Mouse (Mus musculus): ENCODE measurements around the gene Apod. TPM values are rescaled to one million over a fixed set of nuclear protein-coding genes. Genes with fewer than 3 reads are reported as not detected.

The Apod gene
- polyA plus RNA-seq, 1 experiment from 2014 or later, result not detected

DNA sequence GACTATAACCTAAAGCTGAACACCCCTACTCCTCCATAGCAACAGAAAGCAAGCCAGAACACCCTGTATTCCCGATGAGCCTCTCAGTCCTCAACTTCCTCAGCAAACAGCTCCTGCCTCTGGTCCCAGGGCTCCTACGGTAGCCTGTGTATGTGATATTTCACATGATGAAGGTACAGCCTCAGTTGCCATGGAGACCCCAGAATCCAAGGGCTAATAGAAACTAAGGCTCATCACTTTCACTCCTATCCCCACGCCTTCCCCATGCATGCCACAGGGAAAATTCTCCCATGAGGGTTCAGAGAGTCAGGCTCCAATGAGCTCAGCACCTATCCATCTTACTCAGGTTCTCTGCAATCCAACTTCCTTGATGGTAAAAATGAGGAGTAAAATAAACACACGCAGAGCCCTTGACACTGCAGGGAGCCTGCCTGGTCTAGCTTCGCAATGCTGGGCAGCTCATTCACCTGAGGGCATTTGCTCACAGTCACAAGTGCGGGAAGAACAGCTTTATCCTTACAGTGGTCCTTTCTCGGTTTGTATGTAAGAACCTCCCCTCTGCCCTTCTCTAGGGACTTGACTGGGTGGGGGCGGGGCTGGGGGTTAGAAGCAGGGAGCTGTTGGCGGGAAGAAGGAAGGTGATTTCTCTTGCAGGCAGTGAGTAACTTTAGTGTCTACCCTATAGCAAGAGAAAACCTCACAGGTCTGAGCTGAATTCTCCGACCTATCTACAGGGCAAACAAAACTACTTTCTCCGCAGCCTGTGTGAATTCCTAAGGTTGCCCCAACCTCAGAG lies 15.2 kb downstream of the Apod start:
- no peaks in the 10 kb centered on the region for H3K36me3 ChIP-seq
- H3K4me1 ChIP-seq, result no peaks in the 10 kb centered on the region
- H3K9ac ChIP-seq, result no peak overlapping the region
- H3K4me3 ChIP-seq, result no peak overlapping the region
- peaks cover 9% of the 10 kb centered on the region; the same call in 1 of the 2 replicates for H3K27me3 ChIP-seq (replicated peaks)
- H3K27ac ChIP-seq, result no peak overlapping the region
- no peaks in the 10 kb centered on the region for H3K9me3 ChIP-seq (replicated peaks)
- ATAC-seq, result no peak
- 50% methylated on average over 11 of the region's 11 CpGs for WGBS (ENCODE audit: insufficient replicate concordance)
- H3K4me2 ChIP-seq, result no peak overlapping the region

DNA sequence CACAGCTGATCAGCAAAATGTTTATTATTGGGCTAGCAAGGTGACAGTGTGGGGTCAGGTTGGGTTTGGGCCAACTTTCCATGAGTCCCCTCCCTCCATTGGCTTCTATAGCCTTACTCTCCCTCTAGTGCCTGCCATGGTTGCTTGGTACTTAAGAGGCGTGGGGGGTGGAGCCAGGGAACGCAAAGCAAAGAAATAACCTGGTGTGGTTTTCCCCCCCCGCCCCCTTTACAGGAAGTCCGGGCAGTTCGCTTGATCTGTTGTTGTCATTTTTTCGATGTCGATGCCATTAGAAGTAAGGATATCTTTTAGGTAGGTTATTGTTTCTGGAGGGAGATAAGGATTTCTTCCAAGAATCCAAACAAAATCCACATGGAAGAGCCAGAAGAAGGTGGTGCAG lies 17.5 kb downstream of the Apod start:
- H3K4me1 ChIP-seq, result no peaks in the 10 kb centered on the region
- H3K27me3 ChIP-seq (replicated peaks), result peaks cover 9% of the 10 kb centered on the region; the same call in 1 of the 2 replicates
- H3K27ac ChIP-seq, result no peak overlapping the region
- no peak overlapping the region for H3K9ac ChIP-seq
- no peaks in the 10 kb centered on the region for H3K36me3 ChIP-seq
- 56% methylated on average over 7 of the region's 7 CpGs for WGBS (ENCODE audit: insufficient replicate concordance)
- no peak for ATAC-seq
- H3K4me2 ChIP-seq, result no peak overlapping the region
- no peak overlapping the region for H3K4me3 ChIP-seq
- no peaks in the 10 kb centered on the region for H3K9me3 ChIP-seq (replicated peaks)

DNA sequence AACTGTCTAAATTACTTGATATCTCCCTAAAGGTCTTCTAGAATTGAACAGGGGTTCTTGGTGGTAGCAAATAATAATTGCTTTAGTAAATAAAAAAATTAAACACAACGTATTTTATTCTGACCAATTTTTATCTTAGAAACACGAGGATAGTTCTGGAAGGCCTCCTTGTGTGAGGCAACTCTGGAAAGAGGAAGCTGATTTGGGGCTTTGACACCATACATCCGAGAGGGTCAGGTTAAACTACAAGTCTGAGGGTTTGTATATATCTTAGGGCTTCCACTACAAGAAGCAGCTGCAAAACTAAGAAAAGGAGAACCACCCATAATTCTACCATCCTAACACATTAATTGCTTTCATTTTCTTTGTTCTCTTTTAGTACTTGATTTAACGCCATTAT lies 20.8 kb downstream of the Apod start:
- H3K4me2 ChIP-seq, result no peak overlapping the region
- 30% methylated on average over 4 of the region's 4 CpGs for WGBS (ENCODE audit: insufficient replicate concordance)

DNA sequence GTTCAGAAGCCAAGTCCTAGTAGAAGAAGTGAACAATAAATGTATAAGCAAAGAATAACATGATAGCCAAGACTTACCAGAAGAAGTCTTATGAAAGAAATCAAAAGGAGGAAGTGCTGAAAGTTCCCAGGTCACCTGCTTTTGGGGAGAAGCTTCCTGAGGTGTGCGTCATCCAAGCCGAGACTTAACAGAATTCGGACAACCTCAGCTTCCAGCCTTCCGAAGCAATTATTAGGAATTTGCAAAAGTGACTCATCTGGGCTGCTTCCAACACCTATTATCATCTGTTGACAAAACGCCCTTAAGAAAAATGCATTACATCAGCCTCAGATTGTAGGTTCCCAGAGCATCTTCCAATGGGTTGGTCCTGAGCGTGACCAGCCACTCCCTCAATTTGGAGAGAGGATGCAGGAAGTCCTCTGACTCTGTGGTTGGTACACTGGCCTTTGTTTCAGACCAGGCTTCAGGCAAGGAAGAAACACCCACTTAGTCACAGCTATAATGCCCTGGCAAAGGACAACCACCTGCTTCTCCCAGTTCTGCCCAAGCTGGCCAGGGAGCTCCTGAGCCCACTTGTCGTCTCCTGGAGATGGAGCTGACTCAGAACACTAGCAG lies 23.8 kb downstream of the Apod start:
- H3K4me2 ChIP-seq, result no peak overlapping the region
- no peak for ATAC-seq
- no peaks in the 10 kb centered on the region for H3K27me3 ChIP-seq (replicated peaks)
- H3K4me3 ChIP-seq, result no peak overlapping the region
- no peaks in the 10 kb centered on the region for H3K36me3 ChIP-seq
- no peak overlapping the region for H3K27ac ChIP-seq
- no peaks in the 10 kb centered on the region for H3K9me3 ChIP-seq (replicated peaks)
- WGBS (ENCODE audit: insufficient replicate concordance), result 70% methylated on average over 7 of the region's 7 CpGs
- H3K4me1 ChIP-seq, result 0 out of 2 replicates have a peak, but pooled peaks cover 5% of the 10 kb centered on the region
- no peak overlapping the region for H3K9ac ChIP-seq

More for the DNA sequence above, 20.8 kb downstream of the Apod start:
- Histone ChIP-seq H3K36me3 (no peaks in the 10 kb centered on the region), H3K4me1 (0 out of 2 replicates have a peak, but pooled peaks cover 5% of the 10 kb centered on the region), H3K9ac (no peak overlapping the region), H3K27ac (no peak overlapping the region), H3K27me3 (replicated peaks) (no peaks in the 10 kb centered on the region), H3K4me3 (no peak overlapping the region), H3K9me3 (replicated peaks) (no peaks in the 10 kb centered on the region)
- ATAC-seq, result no peak

DNA sequence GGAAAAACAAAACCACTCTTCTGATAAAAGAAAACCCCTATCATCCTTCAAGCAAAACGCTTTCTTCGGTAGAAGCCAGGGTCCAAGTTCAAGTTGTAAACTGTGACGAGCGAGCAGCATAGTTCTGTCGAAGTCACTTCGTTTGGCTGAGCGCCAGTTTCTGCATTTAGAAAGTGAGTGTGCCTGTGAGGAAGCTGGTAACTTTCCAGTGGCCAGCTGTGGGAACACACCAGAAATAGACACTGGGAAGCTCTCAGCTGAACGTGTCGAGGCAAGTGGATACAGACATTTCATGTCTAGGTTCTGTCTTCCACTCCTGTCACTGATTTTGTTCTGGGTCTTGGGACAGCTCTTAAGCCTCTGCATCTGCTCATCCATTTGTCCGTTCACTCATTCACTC lies 24.3 kb downstream of the Apod start:
- Histone ChIP-seq H3K9me3 (replicated peaks) (no peaks in the 10 kb centered on the region), H3K9ac (no peak overlapping the region), H3K27ac (no peak overlapping the region), H3K4me2 (no peak overlapping the region), H3K4me3 (no peak overlapping the region), H3K4me1 (0 out of 2 replicates have a peak, but pooled peaks cover 5% of the 10 kb centered on the region), H3K36me3 (no peaks in the 10 kb centered on the region), H3K27me3 (replicated peaks) (no peaks in the 10 kb centered on the region)
- no peak for ATAC-seq
- 39% methylated on average over 10 of the region's 10 CpGs for WGBS (ENCODE audit: insufficient replicate concordance)

DNA sequence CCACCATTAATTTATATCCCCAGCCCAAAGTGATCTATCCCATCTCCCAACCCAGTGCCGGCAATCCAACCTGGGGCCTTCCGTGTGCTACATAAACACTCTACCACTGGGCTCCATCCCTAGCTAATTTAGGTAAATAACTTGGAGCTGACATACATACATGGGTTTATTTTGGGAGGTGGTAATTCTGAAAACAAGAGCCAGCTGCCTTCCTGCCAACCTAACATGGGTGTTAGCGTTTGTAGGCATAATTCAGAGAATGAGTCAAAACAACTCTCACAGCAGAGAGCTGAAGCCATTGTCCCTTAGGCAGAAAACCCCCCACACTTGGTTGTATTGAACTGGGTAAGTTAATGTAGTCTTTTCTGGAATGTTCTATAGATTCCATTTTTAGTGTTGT lies 26.9 kb downstream of the Apod start:
- no peaks in the 10 kb centered on the region for H3K36me3 ChIP-seq
- no peak overlapping the region for H3K4me3 ChIP-seq
- WGBS (ENCODE audit: insufficient replicate concordance), result 78% methylated on average over 3 of the region's 3 CpGs

DNA sequence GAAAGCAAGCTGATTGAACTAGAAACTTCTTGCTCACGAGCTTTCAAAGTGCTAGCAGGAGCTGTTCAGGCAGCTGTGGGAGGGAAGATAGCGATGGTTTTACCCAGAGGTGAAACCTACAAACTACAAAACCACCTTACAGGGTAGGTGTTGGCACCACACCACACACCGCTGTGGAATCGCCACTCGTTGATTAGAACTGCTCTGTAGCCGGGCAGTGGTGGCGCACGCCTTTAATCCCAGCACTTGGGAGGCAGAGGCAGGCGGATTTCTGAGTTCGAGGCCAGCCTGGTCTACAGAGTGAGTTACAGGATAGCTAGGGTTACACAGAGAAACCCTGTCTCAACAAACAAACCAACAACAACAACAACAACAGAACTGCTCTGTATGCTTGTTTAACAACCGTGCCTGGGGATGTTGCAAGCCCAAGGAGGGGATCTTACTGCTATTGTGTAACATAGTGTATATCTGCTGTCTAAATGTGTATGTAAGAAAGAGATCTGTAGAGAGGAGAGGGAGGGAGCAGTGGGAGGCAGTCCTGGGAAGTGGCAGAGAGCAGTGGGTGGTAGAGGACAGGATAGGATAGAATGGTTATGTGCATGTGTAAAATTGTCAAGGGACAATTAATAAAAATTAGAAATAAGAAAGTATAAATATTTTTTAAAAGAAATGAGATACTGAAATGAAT lies 27.7 kb downstream of the Apod start:
- WGBS (ENCODE audit: insufficient replicate concordance), result 73% methylated on average over 11 of the region's 11 CpGs
- Histone ChIP-seq H3K27me3 (replicated peaks) (no peaks in the 10 kb centered on the region), H3K36me3 (no peaks in the 10 kb centered on the region), H3K4me1 (0 out of 2 replicates have a peak, but pooled peaks cover 5% of the 10 kb centered on the region), H3K27ac (no peak overlapping the region), H3K4me3 (no peak overlapping the region), H3K4me2 (no peak overlapping the region), H3K9ac (no peak overlapping the region), H3K9me3 (replicated peaks) (no peaks in the 10 kb centered on the region)
- no peak for ATAC-seq

More for the DNA sequence above, 26.9 kb downstream of the Apod start:
- Histone ChIP-seq H3K4me1 (0 out of 2 replicates have a peak, but pooled peaks cover 5% of the 10 kb centered on the region), H3K27me3 (replicated peaks) (no peaks in the 10 kb centered on the region), H3K27ac (no peak overlapping the region), H3K9ac (no peak overlapping the region), H3K9me3 (replicated peaks) (no peaks in the 10 kb centered on the region), H3K4me2 (no peak overlapping the region)
- ATAC-seq, result no peak

DNA sequence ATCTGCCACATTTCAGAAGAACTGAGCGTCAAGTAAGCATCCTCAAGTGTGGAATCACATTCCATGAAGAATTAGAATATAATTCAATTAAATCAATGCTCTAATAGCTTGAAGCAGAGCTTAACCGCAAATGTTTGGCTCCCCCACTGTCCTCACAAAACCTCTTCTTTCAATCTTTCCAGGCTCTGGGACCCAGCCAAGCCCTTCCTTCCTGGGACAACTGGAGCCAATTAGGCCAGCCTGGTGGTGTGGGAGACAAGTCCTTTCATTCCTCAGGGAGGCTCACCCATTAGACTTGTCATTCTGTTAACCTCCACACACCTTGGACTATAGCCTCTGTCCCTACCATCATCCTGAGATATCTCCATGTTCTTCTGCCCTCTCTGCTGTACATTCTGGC lies 32.6 kb downstream of the Apod start:
- Histone ChIP-seq H3K4me3 (no peak overlapping the region), H3K4me2 (no peak overlapping the region), H3K27me3 (replicated peaks) (no peaks in the 10 kb centered on the region; the same call in 1 of the 2 replicates), H3K9ac (no peak overlapping the region), H3K36me3 (no peaks in the 10 kb centered on the region), H3K9me3 (replicated peaks) (no peaks in the 10 kb centered on the region), H3K27ac (no peak overlapping the region), H3K4me1 (no peaks in the 10 kb centered on the region)
- WGBS (ENCODE audit: insufficient replicate concordance), result 78% methylated on average over 2 of the region's 2 CpGs
- ATAC-seq, result no peak

DNA sequence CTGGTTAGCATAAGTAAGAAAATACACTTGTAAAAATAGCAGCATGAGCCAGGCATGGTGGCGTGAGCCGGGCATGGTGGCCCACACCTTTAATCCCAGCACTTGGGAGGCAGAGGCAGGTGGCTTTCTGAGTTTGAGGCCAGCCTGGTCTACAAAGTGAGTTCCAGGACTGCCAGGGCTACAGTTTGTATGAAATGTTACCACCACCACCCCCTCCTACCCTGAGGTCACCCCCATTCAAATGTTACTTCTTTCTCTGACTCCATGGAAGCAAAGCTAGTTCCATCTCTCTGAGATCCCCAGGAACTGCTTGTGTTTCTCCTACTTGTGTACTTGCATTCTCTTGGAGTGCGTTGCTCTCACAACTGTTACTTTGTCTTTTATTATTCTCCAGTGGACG lies 34.4 kb downstream of the Apod start:
- no peak overlapping the region for H3K9ac ChIP-seq
- H3K4me3 ChIP-seq, result no peak overlapping the region
- no peaks in the 10 kb centered on the region for H3K36me3 ChIP-seq
- H3K9me3 ChIP-seq (replicated peaks), result no peaks in the 10 kb centered on the region
- ATAC-seq, result no peak
- H3K27me3 ChIP-seq (replicated peaks), result no peaks in the 10 kb centered on the region; the same call in 1 of the 2 replicates
- WGBS (ENCODE audit: insufficient replicate concordance), result 74% methylated on average over 4 of the region's 4 CpGs
- no peak overlapping the region for H3K27ac ChIP-seq
- H3K4me2 ChIP-seq, result no peak overlapping the region
- H3K4me1 ChIP-seq, result peaks cover 16% of the 10 kb centered on the region

DNA sequence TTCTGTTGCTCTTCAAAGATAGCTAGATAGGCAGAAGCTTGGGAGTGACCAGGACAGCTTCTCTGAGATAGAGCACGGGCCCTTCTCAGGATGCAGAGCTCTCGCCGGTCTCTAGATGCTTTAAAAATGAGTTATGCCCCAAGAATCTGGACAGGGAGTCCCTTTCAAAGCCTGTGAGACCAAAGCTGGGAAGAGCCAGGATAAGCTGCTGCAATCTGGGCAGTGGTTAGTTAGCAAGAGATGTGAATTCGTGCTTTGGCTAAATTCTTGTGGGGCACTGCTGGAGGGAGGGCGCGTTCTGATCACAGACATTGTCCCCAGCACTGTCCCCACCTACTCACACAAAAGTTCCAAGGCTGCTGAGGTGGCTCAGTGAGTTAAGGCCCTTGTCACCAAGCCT lies 36.0 kb downstream of the Apod start:
- Histone ChIP-seq H3K27me3 (replicated peaks) (no peaks in the 10 kb centered on the region; the same call in 1 of the 2 replicates), H3K4me1 (peaks cover 22% of the 10 kb centered on the region), H3K27ac (no peak overlapping the region), H3K4me3 (no peak overlapping the region), H3K4me2 (no peak overlapping the region), H3K36me3 (no peaks in the 10 kb centered on the region), H3K9me3 (replicated peaks) (no peaks in the 10 kb centered on the region), H3K9ac (no peak overlapping the region)
- WGBS (ENCODE audit: insufficient replicate concordance), result 57% methylated on average over 6 of the region's 6 CpGs
- no peak for ATAC-seq

DNA sequence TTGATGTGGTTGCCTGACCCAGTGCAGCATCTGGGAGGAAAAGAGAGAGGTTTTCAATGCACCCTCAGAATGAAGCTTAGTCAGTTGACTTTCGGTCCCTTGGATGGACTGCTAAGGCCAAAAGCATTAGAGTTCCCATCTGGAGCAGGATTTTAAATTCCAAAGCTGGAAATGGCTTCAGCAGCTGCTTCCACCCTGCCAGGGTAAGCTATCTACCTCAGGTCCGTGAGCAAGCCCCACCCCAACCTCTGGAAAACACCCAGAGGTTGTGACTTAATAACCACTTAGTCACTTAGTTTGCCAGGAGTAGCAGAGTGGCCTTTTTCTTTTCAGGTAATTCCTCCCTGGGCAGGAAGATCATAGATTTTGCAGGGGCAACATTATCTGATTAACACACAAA lies 36.5 kb downstream of the Apod start:
- Histone ChIP-seq H3K36me3 (no peaks in the 10 kb centered on the region), H3K27me3 (replicated peaks) (no peaks in the 10 kb centered on the region; the same call in 1 of the 2 replicates), H3K9me3 (replicated peaks) (no peaks in the 10 kb centered on the region), H3K27ac (no peak overlapping the region), H3K4me2 (no peak overlapping the region), H3K4me1 (peaks cover 27% of the 10 kb centered on the region), H3K9ac (no peak overlapping the region), H3K4me3 (no peak overlapping the region)
- ATAC-seq, result no peak
- 55% methylated on average over 2 of the region's 2 CpGs for WGBS (ENCODE audit: insufficient replicate concordance)

DNA sequence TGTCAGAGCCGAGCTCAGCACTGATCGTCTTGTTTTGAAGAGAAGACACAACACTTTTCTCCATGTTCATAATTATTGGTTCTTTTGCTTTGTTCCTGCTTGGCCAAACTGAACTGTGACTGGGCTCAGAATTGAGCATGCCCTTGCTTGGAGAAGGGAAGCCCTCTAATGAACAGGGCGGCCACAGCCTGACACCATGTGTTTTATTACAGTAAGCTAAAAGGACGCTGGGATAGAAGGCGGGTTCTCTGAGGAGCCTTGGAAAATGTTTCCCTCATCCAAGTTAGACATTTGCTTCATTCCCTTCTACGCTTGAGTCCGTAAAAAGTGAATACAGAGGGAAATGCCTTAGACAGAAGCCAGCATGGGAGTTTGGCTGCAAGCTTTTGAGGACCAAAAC lies 37.6 kb downstream of the Apod start:
- no peak overlapping the region for H3K27ac ChIP-seq
- no peaks in the 10 kb centered on the region for H3K36me3 ChIP-seq
- peaks cover 38% of the 10 kb centered on the region for H3K4me1 ChIP-seq
- ATAC-seq, result no peak
- H3K4me3 ChIP-seq, result no peak overlapping the region
- no peaks in the 10 kb centered on the region; the same call in 1 of the 2 replicates for H3K27me3 ChIP-seq (replicated peaks)
- no peak overlapping the region for H3K4me2 ChIP-seq
- no peaks in the 10 kb centered on the region for H3K9me3 ChIP-seq (replicated peaks)
- WGBS (ENCODE audit: insufficient replicate concordance), result 61% methylated on average over 7 of the region's 7 CpGs
- no peak overlapping the region for H3K9ac ChIP-seq
